Mouse (Mus musculus): Measurements from ENCODE around the gene Utrn. TPM values are rescaled to one million over a fixed set of nuclear protein-coding genes. Genes with fewer than 3 reads are reported as not detected.

Utrn gene
- polyA plus RNA-seq, 1 experiment from 2014 or later = 49.7 TPM

DNA sequence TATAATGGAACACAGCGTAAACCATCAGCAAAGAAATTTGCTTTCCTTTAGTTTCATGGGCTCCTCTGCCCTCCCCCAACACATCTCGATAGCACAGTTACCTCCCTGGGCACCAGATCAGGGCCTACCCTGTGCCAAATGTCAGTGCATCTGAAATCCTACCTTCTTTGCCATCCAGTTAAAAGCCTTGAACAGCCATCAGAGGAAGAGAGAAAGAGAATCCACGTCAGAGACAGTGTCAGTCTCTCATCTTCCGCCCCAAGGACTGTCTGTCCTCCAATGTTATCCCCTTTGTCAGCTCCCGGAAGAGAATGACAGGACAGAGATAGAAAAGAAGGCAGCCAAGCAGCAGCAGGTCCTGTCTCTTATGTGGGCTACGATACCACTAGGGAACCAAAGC is 15.4 kb downstream of the Utrn start:
- Histone ChIP-seq H3K9me3 (ENCODE audit: control insufficient read depth, low read length) (no peaks in the 10 kb centered on the region), H3K27ac (ENCODE audit: low read depth, low read length) (no peak overlapping the region), H3K36me3 (ENCODE audit: control insufficient read depth, insufficient read depth, low read length) (no peaks in the 10 kb centered on the region), H3K4me1 (replicated peaks; ENCODE audit: control insufficient read depth, insufficient read depth, low read length) (no peaks in the 10 kb centered on the region), H3K4me2 (ENCODE audit: low read depth, low read length, severe bottlenecking) (no peak overlapping the region), H3K4me3 (ENCODE audit: low read depth, low read length) (no peak overlapping the region), H3K27me3 (ENCODE audit: control insufficient read depth, insufficient read depth, low read length) (no peaks in the 10 kb centered on the region), H3K9ac (ENCODE audit: low read length) (no peak overlapping the region)
- ATAC-seq (replicated peaks; ENCODE audit: low FRiP score) (no peak), DNase-seq (ENCODE audit: low spot score) (no peak)
- 88% methylated on average over 6 of the region's 6 CpGs for WGBS

DNA sequence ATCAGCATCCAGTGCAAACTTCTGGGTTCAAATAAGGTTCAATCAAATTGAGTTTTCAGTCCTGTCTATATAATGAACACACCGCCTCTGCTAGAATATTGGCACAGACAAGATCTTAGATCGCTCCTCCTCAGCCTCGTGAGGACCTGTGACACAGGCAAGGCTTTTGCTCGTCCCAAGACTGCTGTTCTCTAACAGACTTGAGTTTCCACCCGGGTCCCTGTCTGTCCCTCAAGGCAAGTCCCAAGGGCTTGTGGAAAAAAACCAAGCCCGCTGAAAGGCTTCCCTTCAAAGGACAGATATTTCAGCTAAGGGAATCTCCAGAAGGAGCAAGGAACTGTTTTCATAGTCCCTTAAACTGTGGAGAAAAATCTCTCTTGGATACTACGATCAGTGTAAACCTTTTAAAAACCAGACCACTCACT is 16.0 kb downstream of the Utrn start:
- Histone ChIP-seq H3K4me3 (ENCODE audit: low read depth, low read length) (no peak overlapping the region), H3K9me3 (ENCODE audit: control insufficient read depth, low read length) (no peaks in the 10 kb centered on the region), H3K27ac (ENCODE audit: low read depth, low read length) (no peak overlapping the region), H3K4me1 (replicated peaks; ENCODE audit: control insufficient read depth, insufficient read depth, low read length) (no peaks in the 10 kb centered on the region), H3K36me3 (ENCODE audit: control insufficient read depth, insufficient read depth, low read length) (no peaks in the 10 kb centered on the region), H3K4me2 (ENCODE audit: low read depth, low read length, severe bottlenecking) (no peak overlapping the region), H3K27me3 (ENCODE audit: control insufficient read depth, insufficient read depth, low read length) (no peaks in the 10 kb centered on the region), H3K9ac (ENCODE audit: low read length) (no peak overlapping the region)
- DNase-seq (ENCODE audit: low spot score) (no peak), ATAC-seq (replicated peaks; ENCODE audit: low FRiP score) (no peak)
- 81% methylated on average over 7 of the region's 7 CpGs for WGBS

DNA sequence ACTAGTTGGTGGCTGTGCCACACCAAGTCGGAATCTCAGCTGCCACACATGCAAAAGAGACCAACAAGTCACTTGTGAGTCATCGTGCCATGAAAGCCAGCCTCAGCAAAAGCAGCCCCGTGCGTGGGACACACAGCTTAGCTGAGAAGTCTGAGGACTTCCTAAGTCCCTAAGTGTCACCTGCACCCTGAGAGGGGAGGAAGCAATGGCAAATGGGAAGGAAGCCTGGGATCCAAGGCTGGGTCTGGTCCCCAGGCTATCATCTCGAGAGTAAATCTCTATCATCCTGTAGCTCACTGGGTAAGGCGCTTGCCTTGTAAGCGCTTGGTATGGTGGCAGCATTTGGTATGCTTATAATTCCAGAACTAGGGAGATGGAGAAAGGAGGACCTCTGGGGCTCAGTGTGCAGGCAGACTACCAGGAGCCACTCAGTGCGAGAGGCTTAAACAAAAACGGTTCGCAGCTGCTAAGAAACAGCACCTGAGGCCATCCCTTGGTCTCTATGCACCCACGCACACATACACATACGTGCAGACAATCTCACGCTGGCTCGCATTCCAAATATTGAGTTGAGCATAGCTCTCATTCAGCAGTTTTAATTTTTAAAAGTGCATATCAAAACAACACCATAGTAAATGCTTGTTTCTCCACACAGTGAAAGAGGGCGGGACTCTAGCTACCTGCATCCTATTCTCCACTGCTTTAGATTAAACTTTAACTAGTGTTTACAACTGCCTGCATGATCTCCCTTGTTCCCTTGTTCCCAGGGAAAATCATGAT is 16.6 kb downstream of the Utrn start:
- H3K36me3 ChIP-seq (ENCODE audit: control insufficient read depth, insufficient read depth, low read length) = no peaks in the 10 kb centered on the region
- no peak overlapping the region for H3K4me3 ChIP-seq (ENCODE audit: low read depth, low read length)
- ATAC-seq (replicated peaks; ENCODE audit: low FRiP score) = no peak
- DNase-seq (ENCODE audit: low spot score) = no peak
- no peaks in the 10 kb centered on the region for H3K27me3 ChIP-seq (ENCODE audit: control insufficient read depth, insufficient read depth, low read length)
- H3K27ac ChIP-seq (ENCODE audit: low read depth, low read length) = no peak overlapping the region
- H3K4me2 ChIP-seq (ENCODE audit: low read depth, low read length, severe bottlenecking) = no peak overlapping the region
- H3K9me3 ChIP-seq (ENCODE audit: control insufficient read depth, low read length) = no peaks in the 10 kb centered on the region
- no peak overlapping the region for H3K9ac ChIP-seq (ENCODE audit: low read length)
- WGBS = 92% methylated on average over 15 of the region's 15 CpGs
- no peaks in the 10 kb centered on the region for H3K4me1 ChIP-seq (replicated peaks; ENCODE audit: control insufficient read depth, insufficient read depth, low read length)

DNA sequence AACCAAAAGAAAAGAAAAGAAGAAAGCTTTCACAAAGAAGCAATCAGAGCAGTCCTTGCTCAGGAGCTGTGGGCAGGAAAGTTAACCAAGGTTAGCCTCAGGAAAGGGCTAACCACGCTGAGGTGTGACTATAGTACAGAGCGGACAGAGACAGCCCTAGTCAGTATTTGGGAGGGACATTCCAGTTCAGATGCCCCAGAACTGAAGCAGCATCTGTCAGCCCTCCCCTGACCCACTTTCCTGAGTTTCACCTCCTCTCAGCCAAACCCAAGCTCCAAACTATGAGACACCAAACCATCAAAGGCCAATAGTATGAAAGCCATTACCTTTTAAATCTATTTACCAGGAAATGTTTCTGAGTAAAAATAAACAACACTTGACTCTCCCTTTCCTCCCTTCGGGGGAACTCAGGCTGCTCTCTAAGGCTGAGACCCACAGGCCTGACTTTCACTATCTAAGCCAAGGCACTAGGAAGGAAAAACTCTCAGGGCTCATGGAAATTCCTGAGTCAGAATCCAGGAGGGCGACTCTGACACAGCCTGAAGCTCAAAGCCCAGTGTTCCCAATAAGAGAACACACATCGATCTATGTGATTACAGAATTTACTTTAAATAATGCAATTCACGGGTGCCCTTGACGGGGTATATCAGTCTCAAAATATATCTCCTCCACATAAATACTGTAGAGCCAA is 18.2 kb downstream of the Utrn start:
- Histone ChIP-seq H3K27ac (ENCODE audit: low read depth, low read length) (no peak overlapping the region), H3K4me2 (ENCODE audit: low read depth, low read length, severe bottlenecking) (no peak overlapping the region), H3K4me1 (replicated peaks; ENCODE audit: control insufficient read depth, insufficient read depth, low read length) (no peaks in the 10 kb centered on the region), H3K36me3 (ENCODE audit: control insufficient read depth, insufficient read depth, low read length) (no peaks in the 10 kb centered on the region), H3K9ac (ENCODE audit: low read length) (no peak overlapping the region), H3K27me3 (ENCODE audit: control insufficient read depth, insufficient read depth, low read length) (no peaks in the 10 kb centered on the region), H3K4me3 (ENCODE audit: low read depth, low read length) (no peak overlapping the region), H3K9me3 (ENCODE audit: control insufficient read depth, low read length) (no peaks in the 10 kb centered on the region)
- WGBS = 86% methylated on average over 7 of the region's 7 CpGs
- ATAC-seq (replicated peaks; ENCODE audit: low FRiP score) (no peak), DNase-seq (ENCODE audit: low spot score) (no peak)

DNA sequence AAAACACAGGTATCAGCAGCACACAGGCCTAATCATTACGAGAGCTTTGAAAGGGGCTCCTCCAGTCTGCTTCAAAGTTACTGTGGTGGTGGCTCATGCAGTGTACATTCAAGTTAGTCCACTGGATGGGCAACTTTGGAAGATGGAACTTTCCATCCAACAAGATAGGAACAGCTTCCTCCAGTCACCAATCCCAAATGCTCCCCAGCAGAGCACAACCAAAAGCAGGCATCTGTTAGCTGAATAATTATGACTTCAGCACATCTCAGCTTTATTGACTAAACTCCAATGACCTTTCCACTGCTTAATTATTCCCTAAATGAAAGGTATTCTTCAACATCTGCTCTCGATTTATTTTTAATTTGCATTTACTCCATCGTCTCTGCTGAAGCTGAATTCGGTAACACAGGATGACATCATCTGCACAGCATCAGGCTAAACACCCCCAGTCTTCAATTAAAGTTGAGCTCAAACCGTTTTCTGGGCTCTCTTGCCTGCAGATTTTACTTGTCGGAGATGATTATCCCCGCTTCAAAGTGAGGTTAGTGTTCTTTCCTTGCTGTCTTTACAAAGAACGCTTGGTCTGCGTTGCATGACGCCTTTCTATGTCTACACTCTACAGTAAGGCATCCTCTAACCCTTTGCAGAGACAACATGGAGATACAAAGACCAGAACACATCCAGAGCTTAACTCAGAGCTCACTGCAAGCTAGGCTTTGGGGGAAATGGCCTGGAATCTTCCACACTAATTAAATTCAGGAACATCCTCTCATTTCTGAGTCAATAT is 20.6 kb downstream of the Utrn start:
- Histone ChIP-seq H3K9ac (ENCODE audit: low read length) (no peak overlapping the region), H3K4me1 (replicated peaks; ENCODE audit: control insufficient read depth, insufficient read depth, low read length) (no peaks in the 10 kb centered on the region), H3K27ac (ENCODE audit: low read depth, low read length) (no peak overlapping the region), H3K9me3 (ENCODE audit: control insufficient read depth, low read length) (no peaks in the 10 kb centered on the region), H3K27me3 (ENCODE audit: control insufficient read depth, insufficient read depth, low read length) (no peaks in the 10 kb centered on the region), H3K4me2 (ENCODE audit: low read depth, low read length, severe bottlenecking) (no peak overlapping the region), H3K4me3 (ENCODE audit: low read depth, low read length) (no peak overlapping the region), H3K36me3 (ENCODE audit: control insufficient read depth, insufficient read depth, low read length) (no peaks in the 10 kb centered on the region)
- ATAC-seq (replicated peaks; ENCODE audit: low FRiP score) (0 out of 2 replicates have a peak, but pooled peaks have one; percentile 27), DNase-seq (ENCODE audit: low spot score) (no peak)
- WGBS = 73% methylated on average over 10 of the region's 10 CpGs

DNA sequence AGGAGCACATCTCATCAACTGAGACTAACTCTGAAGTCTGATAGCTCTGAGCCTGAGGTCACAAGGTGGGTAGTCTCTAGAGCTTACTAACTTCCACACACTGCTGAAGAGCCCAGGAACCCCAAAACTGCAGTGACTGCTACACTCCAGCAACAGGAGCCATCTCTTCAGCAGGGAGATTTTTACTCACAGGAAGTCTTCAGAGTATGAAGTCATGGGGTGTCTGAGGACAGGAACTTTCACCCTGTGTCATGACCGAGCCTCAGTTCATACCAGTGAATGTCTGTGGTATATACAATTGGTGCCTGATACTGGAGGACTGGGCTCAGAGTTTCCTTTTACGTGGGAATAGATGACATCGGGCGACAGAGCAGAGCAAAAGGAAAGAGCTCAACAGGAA is 26.6 kb downstream of the Utrn start:
- H3K27ac ChIP-seq (ENCODE audit: low read depth, low read length) = no peak overlapping the region
- no peak overlapping the region for H3K9ac ChIP-seq (ENCODE audit: low read length)
- no peaks in the 10 kb centered on the region for H3K9me3 ChIP-seq (ENCODE audit: control insufficient read depth, low read length)
- no peaks in the 10 kb centered on the region for H3K4me1 ChIP-seq (replicated peaks; ENCODE audit: control insufficient read depth, insufficient read depth, low read length)
- H3K4me2 ChIP-seq (ENCODE audit: low read depth, low read length, severe bottlenecking) = no peak overlapping the region
- H3K27me3 ChIP-seq (ENCODE audit: control insufficient read depth, insufficient read depth, low read length) = no peaks in the 10 kb centered on the region
- ATAC-seq (replicated peaks; ENCODE audit: low FRiP score) (no peak), DNase-seq (ENCODE audit: low spot score) (no peak)
- 81% methylated on average over 4 of the region's 4 CpGs for WGBS
- no peak overlapping the region for H3K4me3 ChIP-seq (ENCODE audit: low read depth, low read length)
- no peaks in the 10 kb centered on the region for H3K36me3 ChIP-seq (ENCODE audit: control insufficient read depth, insufficient read depth, low read length)

DNA sequence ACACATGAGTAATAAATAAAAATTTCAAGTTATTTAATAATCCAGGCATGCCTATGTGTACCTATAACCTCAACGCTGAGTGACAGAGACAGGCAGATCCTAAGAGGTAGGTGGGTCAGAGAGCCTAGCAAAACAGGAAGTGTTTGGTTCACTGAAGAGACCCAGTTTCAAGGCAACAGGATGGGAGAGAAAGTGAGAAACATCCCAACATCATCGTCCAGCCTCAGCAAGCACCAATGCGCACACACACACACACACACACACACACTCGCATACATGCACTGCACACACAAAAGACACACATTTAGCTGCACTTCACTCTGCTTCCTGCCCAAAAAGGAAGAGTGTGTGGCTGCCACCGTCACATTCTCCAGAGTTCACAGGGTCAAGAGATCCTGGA is 27.7 kb downstream of the Utrn start:
- no peak overlapping the region for H3K4me2 ChIP-seq (ENCODE audit: low read depth, low read length, severe bottlenecking)
- no peak overlapping the region for H3K4me3 ChIP-seq (ENCODE audit: low read depth, low read length)
- no peak overlapping the region for H3K27ac ChIP-seq (ENCODE audit: low read depth, low read length)
- H3K4me1 ChIP-seq (replicated peaks; ENCODE audit: control insufficient read depth, insufficient read depth, low read length) = no peaks in the 10 kb centered on the region
- ATAC-seq (replicated peaks; ENCODE audit: low FRiP score) = no peak
- H3K9ac ChIP-seq (ENCODE audit: low read length) = no peak overlapping the region
- no peaks in the 10 kb centered on the region for H3K27me3 ChIP-seq (ENCODE audit: control insufficient read depth, insufficient read depth, low read length)
- no peak for DNase-seq (ENCODE audit: low spot score)
- WGBS = 81% methylated on average over 5 of the region's 5 CpGs
- no peaks in the 10 kb centered on the region for H3K9me3 ChIP-seq (ENCODE audit: control insufficient read depth, low read length)
- H3K36me3 ChIP-seq (ENCODE audit: control insufficient read depth, insufficient read depth, low read length) = no peaks in the 10 kb centered on the region

DNA sequence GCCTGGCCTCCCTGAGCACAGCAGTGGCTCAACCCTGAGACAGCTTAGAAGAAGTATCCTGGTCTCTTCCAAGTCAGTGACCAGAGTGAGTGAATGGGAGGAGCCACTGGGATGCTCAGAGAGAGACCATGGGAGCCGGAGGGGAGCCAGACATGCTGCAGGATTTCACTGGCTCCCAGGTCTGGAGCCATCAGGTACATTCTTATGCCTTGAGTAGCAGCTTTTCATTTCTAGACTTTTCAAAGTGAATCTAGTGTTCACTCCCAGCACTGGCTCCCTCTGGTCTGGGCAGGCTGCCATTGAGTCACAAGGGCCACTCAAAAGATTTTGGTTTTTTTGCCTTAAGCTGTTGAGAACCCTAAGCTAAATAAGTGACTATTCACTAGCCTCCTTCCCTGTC is 31.5 kb downstream of the Utrn start:
- Histone ChIP-seq H3K27me3 (ENCODE audit: control insufficient read depth, insufficient read depth, low read length) (no peaks in the 10 kb centered on the region), H3K4me3 (ENCODE audit: low read depth, low read length) (no peak overlapping the region), H3K36me3 (ENCODE audit: control insufficient read depth, insufficient read depth, low read length) (no peaks in the 10 kb centered on the region), H3K4me2 (ENCODE audit: low read depth, low read length, severe bottlenecking) (no peak overlapping the region), H3K27ac (ENCODE audit: low read depth, low read length) (no peak overlapping the region), H3K4me1 (replicated peaks; ENCODE audit: control insufficient read depth, insufficient read depth, low read length) (no peaks in the 10 kb centered on the region), H3K9me3 (ENCODE audit: control insufficient read depth, low read length) (no peaks in the 10 kb centered on the region), H3K9ac (ENCODE audit: low read length) (no peak overlapping the region)
- DNase-seq (ENCODE audit: low spot score) (no peak), ATAC-seq (replicated peaks; ENCODE audit: low FRiP score) (no peak)
- WGBS = 60% methylated on average over 1 of the region's 1 CpGs

All from forebrain, embryonic 11.5 days (tissue).